Mouse (Mus musculus) heart, embryonic 11.5 days (tissue): ENCODE measurements around the gene Hrc. TPM values are rescaled to one million over a fixed set of nuclear protein-coding genes. Genes with fewer than 3 reads are reported as not detected.
A peak's percentile ranks its signal among the peaks of the same experiment; 100 is the strongest.

Experiments
- ATAC-seq: fragments of 200-750 bp; cut with Nextera tagmentation; replicated peaks from 2 replicates; pipeline ENCODE4 v1.8.0; 2017; ENCODE audit warnings: moderate library complexity; ENCODE audit not compliant: insufficient number of reproducible peaks, low FRiP score, low TSS enrichment
- H3K27ac ChIP-seq: fragments of 300-500 bp; sonication (generic); 2 replicates; pipeline ENCODE4 v1.5.1; 2014; ENCODE audit warnings: mild to moderate bottlenecking, low read depth, low read length
- H3K27me3 ChIP-seq: fragments of 300-500 bp; sonication (generic); 2 replicates; pipeline ENCODE4 v1.6.1; 2014; ENCODE audit warnings: mild to moderate bottlenecking, low read length, mixed read lengths; ENCODE audit not compliant: control insufficient read depth, insufficient read depth
- H3K36me3 ChIP-seq: fragments of 300-500 bp; sonication (generic); 2 replicates; pipeline ENCODE4 v1.6.1; 2014; ENCODE audit warnings: mild to moderate bottlenecking, low read length, moderate library complexity, mixed read lengths; ENCODE audit not compliant: control insufficient read depth, insufficient read depth
- H3K4me1 ChIP-seq: fragments of 300-500 bp; sonication (generic); 2 replicates; pipeline ENCODE4 v1.6.1; 2014; ENCODE audit warnings: low read length; ENCODE audit not compliant: control insufficient read depth, insufficient read depth
- H3K4me2 ChIP-seq: fragments of 300-500 bp; sonication (generic); 2 replicates; pipeline ENCODE4 v1.6.1; 2014; ENCODE audit warnings: mild to moderate bottlenecking, moderate library complexity
- H3K4me3 ChIP-seq: fragments of 300-500 bp; sonication (generic); 2 replicates; pipeline ENCODE4 v1.5.1; 2014; ENCODE audit warnings: low read depth, low read length
- H3K9ac ChIP-seq: fragments of 300-500 bp; sonication (generic); 2 replicates; pipeline ENCODE4 v1.6.1; 2014; ENCODE audit warnings: mild to moderate bottlenecking, low read depth, low read length, moderate library complexity
- H3K9me3 ChIP-seq: fragments of 300-500 bp; sonication (generic); replicated peaks from 2 replicates; pipeline ENCODE4 v1.6.1; 2016; ENCODE audit warnings: low read length; ENCODE audit not compliant: control insufficient read depth
- WGBS: fragments of 180-500 bp; shearing (Covaris S2); extraction: QIAGEN DNeasy Blood & Tissue Kit; methylation state at CpG from one replicate; pipeline ENCODE4 v1.1.7; 2014; ENCODE audit not compliant: insufficient replicate concordance; 5-methylcytosine and 5-hydroxymethylcytosine counted together
- polyA plus RNA-seq: library from polyadenylated mRNA; unstranded; fragments of >200 nt; fragmentation: Nextera tagmentation; extraction: Ambion mirVana; gene quantifications from 2 replicates; pipeline ENCODE4 v1.2.1, GENCODE M21; 2014

Gene Hrc
- polyA plus RNA-seq, 1 experiment from 2014 or later = 30.1 TPM

DNA sequence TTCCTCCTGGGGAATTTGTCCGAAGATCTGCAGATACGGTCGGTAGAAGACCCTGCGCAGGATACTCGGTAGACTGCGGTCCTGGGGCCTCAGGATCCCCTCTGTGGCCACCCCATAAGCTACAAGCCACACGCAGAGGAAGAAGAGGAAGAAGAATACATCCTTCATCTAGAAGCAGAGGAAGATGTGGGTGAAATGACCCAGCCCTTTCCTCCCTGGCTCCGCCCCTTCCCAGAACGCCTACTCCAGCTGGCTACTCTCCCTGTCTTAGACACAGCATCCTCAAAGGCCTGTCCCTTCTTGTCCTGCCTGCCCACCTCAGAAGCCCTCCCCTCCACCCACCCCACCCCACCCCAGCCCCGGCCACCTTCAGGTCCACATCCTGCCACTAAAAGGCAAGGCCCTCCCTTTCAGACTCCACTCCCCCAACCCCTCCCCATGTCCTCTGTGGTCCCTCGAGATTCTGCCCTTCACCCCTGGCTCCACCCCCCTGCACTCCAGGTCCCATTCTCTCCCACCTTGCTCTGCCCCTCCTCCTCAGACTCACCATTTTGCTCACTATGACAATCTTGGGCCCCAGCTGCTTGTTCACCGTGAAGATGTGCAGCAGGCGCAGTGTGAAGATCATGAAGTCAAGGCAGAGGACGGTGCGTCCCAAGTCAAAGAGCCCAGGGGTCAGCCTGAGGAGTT, 26.4 kb upstream of the Hrc start:
- Histone ChIP-seq H3K4me3 (no peak overlapping the region), H3K4me2 (no peak overlapping the region), H3K9ac (no peak overlapping the region), H3K9me3 (no peaks in the 10 kb centered on the region), H3K4me1 (peaks cover 12% of the 10 kb centered on the region; the same call in 1 of the 2 replicates), H3K27ac (no peak overlapping the region), H3K27me3 (no peaks in the 10 kb centered on the region), H3K36me3 (no peaks in the 10 kb centered on the region)
- ATAC-seq = no peak
- whole genome bisulfite sequencing = 70% methylated on average over 15 of the region's 15 CpGs

DNA sequence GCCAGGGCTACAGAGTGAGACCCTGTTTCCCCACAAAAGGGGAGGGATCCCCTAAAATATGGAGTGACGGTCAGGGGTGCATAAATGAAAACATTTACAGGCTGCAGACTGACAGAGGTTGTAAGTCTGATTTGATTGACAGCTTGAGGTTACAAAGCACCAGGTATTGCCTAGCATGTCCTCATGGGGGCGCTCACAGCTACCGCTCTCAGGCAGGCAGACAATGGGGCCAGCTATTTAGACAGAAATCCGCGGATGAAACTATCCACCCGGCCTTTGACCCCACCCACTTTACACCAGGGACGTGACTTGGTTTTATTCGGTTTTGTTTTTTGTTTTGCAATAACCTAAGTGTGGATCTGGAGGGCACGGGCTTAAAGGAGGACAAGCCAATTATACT, 25.6 kb upstream of the Hrc start:
- Histone ChIP-seq H3K9me3 (no peaks in the 10 kb centered on the region), H3K9ac (no peak overlapping the region), H3K4me3 (no peak overlapping the region), H3K27ac (no peak overlapping the region), H3K4me2 (no peak overlapping the region), H3K36me3 (no peaks in the 10 kb centered on the region), H3K4me1 (peaks cover 12% of the 10 kb centered on the region; the same call in 1 of the 2 replicates), H3K27me3 (no peaks in the 10 kb centered on the region)
- 18% methylated on average over 9 of the region's 9 CpGs for WGBS
- ATAC-seq = no peak

DNA sequence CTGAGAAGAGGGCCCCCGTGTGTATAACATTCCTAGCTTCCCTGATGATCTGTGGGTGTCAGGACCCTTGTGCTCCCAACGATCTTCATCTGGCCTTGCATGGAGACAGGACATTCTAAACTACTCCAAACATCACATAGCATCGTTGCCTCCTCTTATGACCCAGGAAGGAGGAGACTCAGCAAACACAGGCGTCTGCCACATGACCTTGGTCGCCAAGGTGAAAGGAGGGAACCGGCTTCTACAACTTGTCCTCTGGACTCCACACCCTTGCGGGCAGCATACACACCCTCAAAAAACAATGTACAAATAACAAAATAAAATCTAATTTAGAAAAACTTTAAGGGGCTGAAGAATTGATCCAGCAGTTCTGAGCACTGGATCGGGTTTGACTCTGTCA, 23.1 kb upstream of the Hrc start:
- WGBS = 44% methylated on average over 8 of the region's 8 CpGs

DNA sequence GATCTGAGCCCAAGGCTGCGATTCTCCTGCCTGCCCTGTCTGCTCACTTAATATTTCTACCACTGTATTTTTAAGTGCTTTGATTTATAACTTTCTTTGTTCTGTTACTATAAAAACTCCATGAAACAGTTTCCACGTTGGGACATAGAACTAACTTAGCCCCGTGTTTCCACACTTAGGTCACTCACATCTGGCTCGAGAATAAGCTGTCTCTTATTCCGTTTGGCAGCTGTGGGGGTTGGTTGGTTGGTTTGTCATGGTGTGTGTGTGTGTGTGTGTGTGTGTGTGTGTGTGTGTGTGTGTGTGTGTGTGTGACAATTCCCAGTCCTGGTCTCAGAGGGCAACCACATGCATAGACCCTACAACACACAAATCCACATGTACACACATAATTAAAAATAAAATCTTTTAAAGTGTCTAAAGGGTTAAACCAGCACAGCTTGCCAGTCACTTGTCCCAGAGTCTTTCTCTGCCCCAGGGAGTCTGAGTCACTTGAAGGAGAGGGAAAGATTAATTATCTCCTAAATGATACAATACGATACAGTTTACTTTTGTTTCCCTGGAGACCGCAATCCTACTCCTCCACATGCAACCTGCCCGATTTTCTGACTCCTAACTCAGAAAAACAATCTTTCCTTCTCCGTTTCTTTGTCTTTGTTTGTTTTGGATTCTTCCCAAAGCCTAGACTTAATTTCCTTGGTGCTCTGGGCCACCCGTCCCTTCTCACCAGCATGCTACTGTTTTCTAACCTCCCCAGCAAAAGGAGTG, 22.2 kb upstream of the Hrc start:
- no peaks in the 10 kb centered on the region for H3K27me3 ChIP-seq
- 28% methylated on average over 10 of the region's 10 CpGs for WGBS
- H3K9ac ChIP-seq = 0 out of 2 replicates have a peak overlapping the region, but pooled peaks have one; percentile 28
- H3K27ac ChIP-seq = peak overlapping the region; percentile 57
- peaks cover 9% of the 10 kb centered on the region; the same call in 1 of the 2 replicates for H3K4me1 ChIP-seq
- H3K36me3 ChIP-seq = peaks cover 2% of the 10 kb centered on the region; the same call in 1 of the 2 replicates
- no peak overlapping the region for H3K4me2 ChIP-seq
- H3K9me3 ChIP-seq = no peaks in the 10 kb centered on the region
- no peak overlapping the region for H3K4me3 ChIP-seq
- no peak for ATAC-seq

More for the DNA sequence above, 23.1 kb upstream of the Hrc start:
- Histone ChIP-seq H3K27ac (no peak overlapping the region), H3K4me1 (peaks cover 9% of the 10 kb centered on the region; the same call in 1 of the 2 replicates), H3K9ac (no peak overlapping the region), H3K4me3 (no peak overlapping the region), H3K36me3 (peaks cover 2% of the 10 kb centered on the region; the same call in 1 of the 2 replicates), H3K9me3 (no peaks in the 10 kb centered on the region), H3K27me3 (no peaks in the 10 kb centered on the region), H3K4me2 (no peak overlapping the region)
- ATAC-seq = no peak

DNA sequence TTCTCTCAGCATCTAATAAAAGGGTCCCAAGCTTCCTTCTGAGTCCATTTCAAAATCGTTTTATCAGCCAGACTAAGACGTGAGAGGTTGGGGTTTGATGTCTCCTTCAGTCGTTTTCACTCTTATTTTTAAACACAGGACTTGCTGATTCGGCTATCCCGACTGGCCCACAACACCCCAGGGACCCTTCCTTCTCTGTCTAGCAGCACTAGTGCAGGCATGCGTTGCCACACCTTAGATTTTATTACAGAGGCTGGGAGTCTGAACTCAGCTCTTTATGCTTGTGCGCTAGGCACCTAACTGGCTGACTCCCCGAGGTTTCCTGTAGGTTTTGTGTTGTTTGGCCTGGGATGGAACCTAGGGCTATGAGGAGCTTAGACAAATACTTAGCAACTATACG, 21.6 kb upstream of the Hrc start:
- H3K36me3 ChIP-seq = peaks cover 7% of the 10 kb centered on the region; the same call in 1 of the 2 replicates
- no peak overlapping the region for H3K4me3 ChIP-seq
- no peaks in the 10 kb centered on the region for H3K9me3 ChIP-seq
- WGBS = 32% methylated on average over 9 of the region's 9 CpGs
- peaks cover 9% of the 10 kb centered on the region; the same call in 1 of the 2 replicates for H3K4me1 ChIP-seq
- H3K27ac ChIP-seq = peak overlapping the region; percentile 57
- H3K9ac ChIP-seq = 0 out of 2 replicates have a peak overlapping the region, but pooled peaks have one; percentile 28
- no peak overlapping the region for H3K4me2 ChIP-seq
- H3K27me3 ChIP-seq = no peaks in the 10 kb centered on the region
- no peak for ATAC-seq

DNA sequence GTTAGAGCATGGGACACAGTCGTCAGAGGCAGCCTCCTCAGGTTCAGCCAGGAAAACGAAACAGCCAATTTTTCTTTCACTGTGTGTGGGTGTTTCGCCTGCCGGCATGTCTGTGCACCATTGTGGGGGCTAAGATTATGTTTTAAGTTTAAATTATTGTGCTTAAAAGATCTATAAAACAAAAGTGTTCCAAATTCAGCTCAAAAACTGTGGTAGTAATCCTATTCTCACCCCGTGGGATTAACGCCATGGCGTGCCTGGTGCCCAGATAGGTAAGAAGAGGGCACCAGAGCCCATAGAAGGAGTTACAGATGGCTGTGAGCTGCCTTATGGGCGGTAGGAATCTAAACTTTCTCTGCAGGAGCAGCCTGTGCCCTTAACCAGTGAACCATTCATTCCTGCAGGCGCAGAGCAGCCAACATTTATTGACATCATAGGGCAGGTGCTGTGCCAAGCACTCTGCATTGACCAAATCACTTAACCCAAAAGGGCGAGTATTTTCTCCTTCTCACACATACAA, 19.8 kb upstream of the Hrc start:
- ATAC-seq = no peak
- 78% methylated on average over 10 of the region's 10 CpGs for WGBS
- Histone ChIP-seq H3K27me3 (no peaks in the 10 kb centered on the region), H3K4me3 (no peak overlapping the region), H3K27ac (no peak overlapping the region), H3K36me3 (peaks cover 7% of the 10 kb centered on the region; the same call in 1 of the 2 replicates), H3K9me3 (no peaks in the 10 kb centered on the region), H3K9ac (no peak overlapping the region), H3K4me1 (peaks cover 9% of the 10 kb centered on the region; the same call in 1 of the 2 replicates), H3K4me2 (no peak overlapping the region)

DNA sequence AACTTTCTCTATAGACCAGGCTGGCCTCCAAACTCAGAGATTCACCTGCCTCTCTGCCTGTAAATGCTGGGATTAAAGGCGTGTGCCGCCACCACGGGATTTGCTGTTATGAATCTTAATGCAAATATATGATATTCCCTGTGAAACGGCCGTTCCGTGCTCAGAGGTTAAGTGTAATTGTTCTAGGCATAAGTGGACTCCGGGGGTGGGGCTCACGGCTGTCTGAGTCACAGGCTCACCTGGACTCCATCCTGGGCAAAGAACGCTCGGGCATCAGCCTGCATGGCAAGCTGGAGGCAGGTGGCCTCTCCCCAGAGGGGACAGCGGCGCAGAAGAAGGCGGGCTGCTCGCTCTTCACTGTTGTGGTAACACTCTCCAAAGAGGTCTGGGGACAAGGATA, 18.6 kb upstream of the Hrc start:
- Histone ChIP-seq H3K4me1 (peaks cover 9% of the 10 kb centered on the region; the same call in 1 of the 2 replicates), H3K27ac (no peak overlapping the region), H3K27me3 (no peaks in the 10 kb centered on the region), H3K9ac (no peak overlapping the region), H3K9me3 (no peaks in the 10 kb centered on the region), H3K36me3 (peaks cover 7% of the 10 kb centered on the region; the same call in 1 of the 2 replicates), H3K4me2 (no peak overlapping the region), H3K4me3 (no peak overlapping the region)
- ATAC-seq = no peak
- WGBS = 83% methylated on average over 14 of the region's 14 CpGs

DNA sequence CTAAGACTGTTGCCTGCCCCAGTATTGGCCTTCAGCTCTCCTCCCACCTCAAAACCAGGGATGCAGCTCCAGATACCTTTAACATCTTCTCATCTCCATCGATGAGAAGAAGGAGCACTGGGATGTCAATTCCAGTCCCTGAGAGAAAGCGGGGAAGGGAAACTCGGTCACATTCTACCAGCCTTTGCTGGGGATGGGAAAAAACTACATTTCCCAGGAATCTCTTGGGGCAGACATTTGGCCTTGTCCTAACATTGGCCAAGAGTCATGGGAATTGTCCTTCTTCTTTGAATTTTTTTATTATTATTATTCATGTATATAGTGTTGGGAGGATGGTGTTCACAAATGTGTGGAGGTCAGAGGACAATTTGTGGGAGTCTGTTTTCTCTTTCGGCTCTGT, 12.8 kb upstream of the Hrc start:
- Histone ChIP-seq H3K9ac (no peak overlapping the region), H3K4me3 (no peak overlapping the region), H3K4me2 (no peak overlapping the region), H3K9me3 (no peaks in the 10 kb centered on the region), H3K36me3 (peaks cover 19% of the 10 kb centered on the region), H3K4me1 (no peaks in the 10 kb centered on the region), H3K27ac (no peak overlapping the region), H3K27me3 (no peaks in the 10 kb centered on the region)
- WGBS = 71% methylated on average over 4 of the region's 4 CpGs
- no peak for ATAC-seq
